Mouse (Mus musculus) midbrain, embryonic 12.5 days (tissue): ENCODE measurements around the gene Hebp1. TPM values are rescaled to one million over a fixed set of nuclear protein-coding genes. Genes with fewer than 3 reads are reported as not detected.

Experiments
- ATAC-seq: fragments of 200-750 bp; cut with Nextera tagmentation; 2 replicates; pipeline ENCODE4 v1.8.0; 2017; ENCODE audit warnings: low read depth, moderate TSS enrichment, moderate library complexity; ENCODE audit not compliant: low FRiP score
- H3K27ac ChIP-seq: fragments of 300-500 bp; sonication (generic); replicated peaks from 2 replicates; pipeline ENCODE4 v1.5.1; 2016; ENCODE audit warnings: mild to moderate bottlenecking
- H3K27me3 ChIP-seq: fragments of 300-500 bp; sonication (generic); 2 replicates; pipeline ENCODE4 v1.6.1; 2016; ENCODE audit warnings: mild to moderate bottlenecking
- H3K36me3 ChIP-seq: fragments of 300-500 bp; sonication (generic); 2 replicates; pipeline ENCODE4 v1.6.1; 2016
- H3K4me1 ChIP-seq: fragments of 300-500 bp; sonication (generic); 2 replicates; pipeline ENCODE4 v1.6.1; 2016
- H3K4me2 ChIP-seq: fragments of 300-500 bp; sonication (generic); replicated peaks from 2 replicates; pipeline ENCODE4 v1.6.1; 2016; ENCODE audit warnings: mild to moderate bottlenecking, moderate library complexity
- H3K4me3 ChIP-seq: fragments of 300-500 bp; sonication (generic); 2 replicates; pipeline ENCODE4 v1.5.1; 2016; ENCODE audit warnings: mild to moderate bottlenecking
- H3K9ac ChIP-seq: fragments of 300-500 bp; sonication (generic); replicated peaks from 2 replicates; pipeline ENCODE4 v1.6.1; 2016; ENCODE audit warnings: mild to moderate bottlenecking, moderate library complexity
- H3K9me3 ChIP-seq: fragments of 300-500 bp; sonication (generic); 2 replicates; pipeline ENCODE4 v1.6.1; 2016; ENCODE audit warnings: mild to moderate bottlenecking
- WGBS: fragments of 180-500 bp; shearing (Covaris S2); methylation state at CpG from one replicate; pipeline ENCODE4 v1.1.7; 2016; 5-methylcytosine and 5-hydroxymethylcytosine counted together
- polyA plus RNA-seq: library from polyadenylated mRNA; unstranded; fragments of >200 nt; fragmentation: Nextera tagmentation; extraction: Ambion mirVana; gene quantifications from 2 replicates; pipeline ENCODE4 v1.2.1, GENCODE M21; 2016

Gene Hebp1
- polyA plus RNA-seq, 1 experiment from 2014 or later, result 4.0 TPM

GRCm38 (mm10) chr6:135196707-135197106 lies 1.1 kb downstream of the Hebp1 start:
- Histone ChIP-seq H3K9me3 (no peaks in the 10 kb centered on the region), H3K4me1 (peaks cover 25% of the 10 kb centered on the region), H3K4me3 (no peak overlapping the region), H3K27ac (no peak overlapping the region), H3K4me2 (no peak overlapping the region), H3K27me3 (peaks cover 14% of the 10 kb centered on the region), H3K9ac (no peak overlapping the region), H3K36me3 (no peaks in the 10 kb centered on the region)
- 80% methylated on average over 8 of the region's 8 CpGs for WGBS
- ATAC-seq, result no peak

- Histone ChIP-seq H3K9ac (no peak overlapping the region), H3K4me1 (peaks cover 27% of the 10 kb centered on the region), H3K4me3 (no peak overlapping the region), H3K4me2 (no peak overlapping the region), H3K27ac (no peak overlapping the region), H3K9me3 (no peaks in the 10 kb centered on the region), H3K36me3 (no peaks in the 10 kb centered on the region), H3K27me3 (peaks cover 14% of the 10 kb centered on the region)
- WGBS, result 81% methylated on average over 4 of the region's 4 CpGs
- no peak for ATAC-seq
Measured at GRCm38 (mm10) chr6:135194907-135195306, 2.9 kb downstream of the Hebp1 start.

GRCm38 (mm10) chr6:135193733-135194132 lies 4.1 kb downstream of the Hebp1 start:
- H3K9me3 ChIP-seq, result no peaks in the 10 kb centered on the region
- H3K36me3 ChIP-seq, result no peaks in the 10 kb centered on the region
- H3K4me3 ChIP-seq, result no peak overlapping the region
- no peak overlapping the region for H3K27ac ChIP-seq
- H3K4me2 ChIP-seq, result no peak overlapping the region
- no peak overlapping the region for H3K9ac ChIP-seq
- H3K27me3 ChIP-seq, result peaks cover 14% of the 10 kb centered on the region
- WGBS, result 28% methylated on average over 4 of the region's 4 CpGs
- no peak for ATAC-seq
- H3K4me1 ChIP-seq, result peaks cover 19% of the 10 kb centered on the region

GRCm38 (mm10) chr6:135192993-135193392 lies 4.8 kb downstream of the Hebp1 start:
- ATAC-seq, result no peak
- H3K9me3 ChIP-seq, result no peaks in the 10 kb centered on the region
- H3K4me1 ChIP-seq, result peaks cover 15% of the 10 kb centered on the region
- H3K36me3 ChIP-seq, result no peaks in the 10 kb centered on the region
- no peak overlapping the region for H3K4me3 ChIP-seq
- H3K27ac ChIP-seq, result no peak overlapping the region
- 71% methylated on average over 8 of the region's 8 CpGs for WGBS
- no peak overlapping the region for H3K9ac ChIP-seq
- H3K4me2 ChIP-seq, result no peak overlapping the region
- peaks cover 14% of the 10 kb centered on the region for H3K27me3 ChIP-seq

DNA sequence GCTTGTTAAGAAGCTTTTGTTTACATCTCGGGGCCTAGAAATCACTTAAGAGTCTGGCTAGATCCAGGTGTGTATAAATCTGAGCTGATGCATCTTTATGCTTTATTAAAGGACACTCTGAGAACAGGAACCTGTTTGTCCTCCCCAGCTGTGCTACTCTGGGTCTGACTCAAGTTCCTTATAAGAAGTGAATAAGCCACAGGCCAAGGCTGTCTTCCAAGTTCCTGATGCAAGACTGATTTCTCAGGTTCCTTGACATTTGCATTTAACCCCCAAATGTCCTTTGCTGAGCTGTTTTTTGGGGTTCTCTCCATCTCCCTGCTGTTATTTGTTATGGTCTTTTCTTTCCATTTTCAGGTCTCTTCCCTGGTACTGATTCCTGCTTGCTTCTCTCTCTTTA lies 5.9 kb downstream of the Hebp1 start:
- H3K4me2 ChIP-seq, result no peak overlapping the region
- 0 out of 2 replicates have a peak, but pooled peaks cover 10% of the 10 kb centered on the region for H3K4me1 ChIP-seq
- ATAC-seq, result no peak
- WGBS, result 84% methylated on average over 1 of the region's 1 CpGs
- peaks cover 13% of the 10 kb centered on the region for H3K27me3 ChIP-seq
- no peak overlapping the region for H3K27ac ChIP-seq
- no peaks in the 10 kb centered on the region for H3K36me3 ChIP-seq
- H3K9me3 ChIP-seq, result no peaks in the 10 kb centered on the region
- H3K9ac ChIP-seq, result no peak overlapping the region
- no peak overlapping the region for H3K4me3 ChIP-seq

DNA sequence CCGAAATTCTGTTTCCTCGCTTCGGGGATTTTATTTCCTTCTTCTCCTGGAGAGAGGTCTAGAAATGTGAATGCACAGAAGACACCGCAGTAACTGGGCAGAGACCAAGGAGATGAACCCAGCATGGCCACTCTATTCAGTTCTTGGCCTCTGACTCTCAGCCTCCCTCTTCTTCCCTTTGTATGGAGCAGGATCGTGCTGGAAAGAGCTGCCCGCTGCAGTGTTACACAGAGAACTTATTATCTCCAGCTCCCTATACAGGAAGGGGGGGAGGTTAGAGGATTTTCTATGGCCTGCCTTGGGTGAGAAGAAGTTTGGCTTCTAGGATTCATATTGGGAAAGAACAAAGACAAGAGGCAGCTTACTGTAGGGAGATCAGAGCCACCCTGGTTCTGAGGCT lies 7.7 kb downstream of the Hebp1 start:
- Histone ChIP-seq H3K9ac (no peak overlapping the region), H3K4me2 (no peak overlapping the region), H3K4me1 (0 out of 2 replicates have a peak, but pooled peaks cover 10% of the 10 kb centered on the region), H3K27me3 (no peaks in the 10 kb centered on the region), H3K4me3 (no peak overlapping the region), H3K36me3 (no peaks in the 10 kb centered on the region), H3K27ac (no peak overlapping the region), H3K9me3 (no peaks in the 10 kb centered on the region)
- WGBS, result 44% methylated on average over 6 of the region's 6 CpGs
- no peak for ATAC-seq

GRCm38 (mm10) chr6:135188629-135189028 lies 9.2 kb downstream of the Hebp1 start:
- no peak for ATAC-seq
- Histone ChIP-seq H3K4me3 (no peak overlapping the region), H3K9ac (no peak overlapping the region), H3K4me1 (0 out of 2 replicates have a peak, but pooled peaks cover 6% of the 10 kb centered on the region), H3K36me3 (no peaks in the 10 kb centered on the region), H3K4me2 (no peak overlapping the region), H3K27me3 (no peaks in the 10 kb centered on the region), H3K9me3 (no peaks in the 10 kb centered on the region), H3K27ac (no peak overlapping the region)
- WGBS, result 74% methylated on average over 4 of the region's 4 CpGs

DNA sequence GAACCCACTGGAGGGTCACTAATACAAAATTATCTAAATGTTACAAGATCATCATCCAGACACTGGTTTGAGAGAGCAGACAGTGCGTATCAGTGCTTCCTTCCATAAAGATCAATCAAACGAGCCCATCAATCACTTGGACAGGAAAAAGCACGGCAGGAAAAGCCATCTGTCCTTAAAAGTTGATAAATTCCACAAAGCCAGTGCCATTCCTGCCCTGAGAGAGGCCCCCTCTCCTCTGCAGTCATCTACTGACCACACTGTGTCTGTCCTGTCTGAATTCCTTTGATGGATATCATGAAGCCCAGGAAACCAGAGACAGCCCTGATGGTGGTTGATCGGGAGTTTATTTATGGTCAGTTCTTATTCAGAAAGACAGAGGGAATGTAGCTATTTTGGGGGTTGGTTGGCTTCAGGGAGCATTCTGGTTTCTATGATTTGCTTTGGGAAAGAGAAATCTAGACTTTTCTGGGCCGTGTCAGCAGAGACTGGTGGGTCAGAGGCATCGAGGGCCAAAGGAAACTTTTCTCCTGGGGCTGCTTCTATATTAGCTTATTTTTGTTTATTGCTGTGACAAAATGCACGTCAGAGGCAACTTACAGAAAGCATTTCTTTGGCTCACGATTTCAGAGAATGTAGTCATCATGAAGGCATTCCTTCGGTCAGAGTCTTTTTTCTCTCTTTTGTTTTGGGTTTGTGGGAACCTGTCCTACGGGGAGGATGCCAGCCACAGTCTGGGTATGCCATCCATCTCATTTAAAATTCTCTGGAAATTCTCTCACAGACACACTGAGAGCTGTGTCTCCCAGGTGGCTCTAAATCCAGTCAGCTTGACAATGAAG lies 10.5 kb downstream of the Hebp1 start:
- Histone ChIP-seq H3K4me2 (no peak overlapping the region), H3K9ac (no peak overlapping the region), H3K9me3 (no peaks in the 10 kb centered on the region), H3K4me3 (no peak overlapping the region), H3K4me1 (0 out of 2 replicates have a peak, but pooled peaks cover 2% of the 10 kb centered on the region), H3K27ac (no peak overlapping the region), H3K36me3 (no peaks in the 10 kb centered on the region), H3K27me3 (no peaks in the 10 kb centered on the region; the same call in 1 of the 2 replicates)
- ATAC-seq, result no peak
- WGBS, result 78% methylated on average over 10 of the region's 10 CpGs

- Histone ChIP-seq H3K36me3 (no peaks in the 10 kb centered on the region), H3K4me2 (no peak overlapping the region), H3K27me3 (no peaks in the 10 kb centered on the region; the same call in 1 of the 2 replicates), H3K9me3 (no peaks in the 10 kb centered on the region), H3K4me3 (no peak overlapping the region), H3K4me1 (no peaks in the 10 kb centered on the region), H3K27ac (no peak overlapping the region), H3K9ac (no peak overlapping the region)
- no peak for ATAC-seq
- 64% methylated on average over 8 of the region's 8 CpGs for WGBS
Measured at GRCm38 (mm10) chr6:135183961-135184360, 13.9 kb downstream of the Hebp1 start.

DNA sequence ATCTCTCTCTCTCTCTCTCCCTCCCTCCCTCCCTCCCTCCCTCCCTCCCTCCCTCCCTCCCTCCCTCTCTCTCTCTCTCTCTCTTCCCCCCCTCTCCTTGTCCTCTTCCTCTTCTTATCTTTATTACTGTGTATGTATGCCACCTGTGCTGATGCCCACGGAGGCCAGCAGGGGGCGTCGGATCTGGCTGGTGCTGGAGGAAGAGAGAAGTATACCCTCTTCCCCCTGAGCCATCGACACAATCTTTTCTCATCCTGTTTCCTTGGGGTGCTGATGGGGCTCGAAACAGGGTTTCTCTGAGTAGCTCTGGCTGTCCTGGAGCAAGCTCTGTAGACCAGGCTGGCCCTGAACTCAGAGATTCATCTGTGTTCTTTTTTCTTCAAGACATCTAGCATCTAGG lies 14.9 kb downstream of the Hebp1 start:
- Histone ChIP-seq H3K27me3 (no peaks in the 10 kb centered on the region; the same call in 1 of the 2 replicates), H3K36me3 (no peaks in the 10 kb centered on the region), H3K4me3 (no peak overlapping the region), H3K27ac (no peak overlapping the region), H3K9ac (no peak overlapping the region), H3K4me1 (no peaks in the 10 kb centered on the region), H3K9me3 (no peaks in the 10 kb centered on the region), H3K4me2 (no peak overlapping the region)
- no peak for ATAC-seq
- WGBS, result 63% methylated on average over 5 of the region's 5 CpGs

DNA sequence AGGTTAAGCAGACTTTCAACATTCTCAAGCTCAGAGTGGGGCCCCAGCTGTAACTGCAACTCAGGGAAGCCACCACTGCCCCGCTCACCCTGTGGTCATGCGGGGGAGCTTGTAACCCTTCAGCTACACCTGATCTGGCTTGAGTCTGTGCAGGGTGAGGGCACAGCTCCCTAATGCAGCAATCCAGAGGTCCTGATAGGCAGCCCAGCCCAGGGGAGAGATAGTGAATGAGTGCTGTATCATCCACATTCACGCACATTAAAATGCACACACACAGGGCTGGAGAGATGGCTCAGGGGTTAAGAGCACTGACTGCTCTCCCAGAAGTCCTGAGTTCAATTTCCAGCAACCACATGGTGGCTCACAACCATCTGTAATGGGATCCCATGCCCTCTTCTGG lies 19.2 kb downstream of the Hebp1 start:
- H3K4me2 ChIP-seq, result no peak overlapping the region
- ATAC-seq, result no peak
- no peaks in the 10 kb centered on the region for H3K36me3 ChIP-seq
- H3K9ac ChIP-seq, result no peak overlapping the region
- H3K4me3 ChIP-seq, result no peak overlapping the region
- no peak overlapping the region for H3K27ac ChIP-seq
- 57% methylated on average over 3 of the region's 3 CpGs for WGBS
- H3K9me3 ChIP-seq, result no peaks in the 10 kb centered on the region
- no peaks in the 10 kb centered on the region; the same call in 1 of the 2 replicates for H3K27me3 ChIP-seq
- H3K4me1 ChIP-seq, result no peaks in the 10 kb centered on the region

GRCm38 (mm10) chr6:135177271-135177670 lies 20.6 kb downstream of the Hebp1 start:
- ATAC-seq, result no peak
- H3K9me3 ChIP-seq, result no peaks in the 10 kb centered on the region

More at GRCm38 (mm10) chr6:135177271-135177670, 20.6 kb downstream of the Hebp1 start:
- Histone ChIP-seq H3K27ac (no peak overlapping the region), H3K4me3 (no peak overlapping the region), H3K4me1 (no peaks in the 10 kb centered on the region), H3K27me3 (no peaks in the 10 kb centered on the region; the same call in 1 of the 2 replicates), H3K9ac (no peak overlapping the region), H3K36me3 (no peaks in the 10 kb centered on the region), H3K4me2 (no peak overlapping the region)
